Mouse (Mus musculus): Measurements from ENCODE around the gene Sp6.

DNA sequence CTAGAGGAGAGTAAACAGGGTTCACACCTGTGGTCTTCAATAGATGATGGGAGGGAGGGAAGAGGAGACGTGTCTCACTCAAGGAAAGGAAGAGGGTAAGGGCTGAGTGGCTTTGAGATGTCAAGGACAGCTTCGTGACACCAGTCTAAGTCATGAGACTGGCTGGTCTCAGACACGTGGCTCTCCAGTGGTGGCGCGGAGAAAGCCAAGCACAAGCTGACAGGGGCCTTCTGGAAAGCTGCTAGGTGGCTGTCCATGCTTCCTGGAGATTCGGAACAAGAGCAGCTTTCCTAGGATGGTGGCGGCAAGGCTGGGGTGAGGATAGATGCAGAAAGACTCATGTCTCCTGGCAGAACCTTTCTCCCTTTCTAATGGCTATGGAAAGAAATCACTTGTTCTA lies 25.7 kb downstream of the Sp6 start:
- TF ChIP-seq CTCF (IDR thresholded peaks at IDR 0.05; ENCODE audit: low read depth) (no peak), EP300 (optimal IDR thresholded peaks at IDR 0.05) (no peak)
